Mouse (Mus musculus): Measurements from ENCODE around the gene Fam13c.
"Not testable (repeated sequence)": the region's sequence is repeated elsewhere in the genome, so short reads cannot be mapped to it uniquely, and the experiment has no call there.

Gene Fam13c

DNA sequence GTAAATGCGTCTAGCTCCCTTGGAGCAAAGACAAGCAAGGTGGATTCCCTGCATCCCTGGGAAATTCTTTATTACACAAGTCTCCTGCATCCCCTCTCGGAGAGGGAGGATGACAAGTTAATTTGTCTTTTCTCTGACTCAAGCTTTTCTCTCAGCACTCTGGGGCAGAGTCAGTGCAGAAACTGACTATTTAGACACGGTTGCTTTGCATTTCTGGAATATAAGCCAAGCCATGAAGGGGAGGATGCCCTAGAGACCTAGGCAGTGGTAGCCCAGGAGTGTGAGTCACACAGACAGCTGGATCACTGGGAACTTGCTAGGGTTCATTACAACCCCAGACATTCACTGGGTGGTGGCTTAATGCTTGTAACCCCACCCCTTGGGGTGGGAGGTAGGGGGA, 13.9 kb upstream of the Fam13c start:
- H3K36me3 ChIP-seq (ENCODE audit: insufficient read depth, low read length): no peaks in the 10 kb centered on the region
- H3K4me1 ChIP-seq (replicated peaks; ENCODE audit: low read depth, low read length): peaks cover 14% of the 10 kb centered on the region
- H3K4me3 ChIP-seq (replicated peaks; ENCODE audit: low read length): no peak overlapping the region
- peaks cover 17% of the 10 kb centered on the region for H3K27me3 ChIP-seq (ENCODE audit: insufficient read depth, low read length)
- peaks cover 1% of the 10 kb centered on the region; the same call in 1 of the 2 replicates for H3K9me3 ChIP-seq (ENCODE audit: low read length)
- no peak for TF ChIP-seq POU5F1 (IDR thresholded peaks at IDR 0.05; ENCODE audit: borderline replicate concordance, low read length)
- no peak for TF ChIP-seq NANOG (IDR thresholded peaks at IDR 0.05; ENCODE audit: borderline replicate concordance, low read length)
- no peak for TF ChIP-seq CTCF (conservative IDR thresholded peaks at IDR 0.05; ENCODE audit: low read length)

- Histone ChIP-seq H3K27me3 (ENCODE audit: insufficient read depth, low read length) (peaks cover 27% of the 10 kb centered on the region), H3K4me1 (replicated peaks; ENCODE audit: low read depth, low read length) (peaks cover 21% of the 10 kb centered on the region), H3K4me3 (replicated peaks; ENCODE audit: low read length) (no peak overlapping the region), H3K9me3 (ENCODE audit: low read length) (peaks cover 17% of the 10 kb centered on the region), H3K36me3 (ENCODE audit: insufficient read depth, low read length) (no peaks in the 10 kb centered on the region)
- TF ChIP-seq POU5F1 (IDR thresholded peaks at IDR 0.05; ENCODE audit: borderline replicate concordance, low read length): no peak
- TF ChIP-seq NANOG (IDR thresholded peaks at IDR 0.05; ENCODE audit: borderline replicate concordance, low read length): no peak
- no peak for TF ChIP-seq CTCF (conservative IDR thresholded peaks at IDR 0.05; ENCODE audit: low read length)
Measured at GRCm38 (mm10) chr10:70428121-70428662, 12.1 kb upstream of the Fam13c start.

DNA sequence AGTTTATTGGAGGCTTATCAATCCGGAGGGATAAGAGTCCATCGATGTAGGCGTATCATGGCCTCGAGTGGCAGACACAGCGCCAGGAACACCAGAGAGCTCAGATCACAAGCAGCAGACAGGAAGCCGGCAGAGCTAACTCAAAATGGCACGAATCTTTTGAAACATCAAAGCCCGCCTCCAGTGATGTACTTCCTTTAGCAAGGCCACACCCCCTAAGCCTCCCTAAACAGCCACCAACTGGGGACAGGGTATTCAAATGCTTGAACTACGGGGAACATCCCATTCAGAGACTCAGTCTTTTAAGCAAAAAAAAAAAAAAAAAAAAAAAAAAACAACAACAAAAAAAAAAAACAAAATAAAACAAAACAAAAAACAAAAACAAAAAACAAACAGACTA, 10.9 kb upstream of the Fam13c start:
- H3K9me3 ChIP-seq (ENCODE audit: low read length): peaks cover 17% of the 10 kb centered on the region
- peaks cover 29% of the 10 kb centered on the region for H3K4me1 ChIP-seq (replicated peaks; ENCODE audit: low read depth, low read length)
- H3K4me3 ChIP-seq (replicated peaks; ENCODE audit: low read length): no peak overlapping the region
- H3K27me3 ChIP-seq (ENCODE audit: insufficient read depth, low read length): peaks cover 27% of the 10 kb centered on the region
- TF ChIP-seq NANOG (IDR thresholded peaks at IDR 0.05; ENCODE audit: borderline replicate concordance, low read length) (no peak), POU5F1 (IDR thresholded peaks at IDR 0.05; ENCODE audit: borderline replicate concordance, low read length) (no peak), CTCF (conservative IDR thresholded peaks at IDR 0.05; ENCODE audit: low read length) (no peak)
- no peaks in the 10 kb centered on the region for H3K36me3 ChIP-seq (ENCODE audit: insufficient read depth, low read length)

- peaks cover 54% of the 10 kb centered on the region for H3K27me3 ChIP-seq (ENCODE audit: insufficient read depth, low read length)
- peaks cover 32% of the 10 kb centered on the region for H3K4me1 ChIP-seq (replicated peaks; ENCODE audit: low read depth, low read length)
- TF ChIP-seq CTCF (conservative IDR thresholded peaks at IDR 0.05; ENCODE audit: low read length) (no peak), NANOG (IDR thresholded peaks at IDR 0.05; ENCODE audit: borderline replicate concordance, low read length) (peak; percentile 100)
- no peaks in the 10 kb centered on the region for H3K36me3 ChIP-seq (ENCODE audit: insufficient read depth, low read length)
- H3K4me3 ChIP-seq (replicated peaks; ENCODE audit: low read length): no peak overlapping the region
- H3K9me3 ChIP-seq (ENCODE audit: low read length): peaks cover 28% of the 10 kb centered on the region
Measured at GRCm38 (mm10) chr10:70433334-70433733, 6.9 kb upstream of the Fam13c start.

- Histone ChIP-seq H3K4me1 (replicated peaks; ENCODE audit: low read depth, low read length) (peaks cover 33% of the 10 kb centered on the region), H3K4me3 (replicated peaks; ENCODE audit: low read length) (0 out of 2 replicates have a peak overlapping the region, but pooled peaks have one; percentile 17), H3K9me3 (ENCODE audit: low read length) (peaks cover 28% of the 10 kb centered on the region), H3K27me3 (ENCODE audit: insufficient read depth, low read length) (peaks cover 56% of the 10 kb centered on the region)
- H3K36me3 ChIP-seq (ENCODE audit: insufficient read depth, low read length): not testable (repeated sequence)
Measured at GRCm38 (mm10) chr10:70433736-70434135, 6.5 kb upstream of the Fam13c start.

DNA sequence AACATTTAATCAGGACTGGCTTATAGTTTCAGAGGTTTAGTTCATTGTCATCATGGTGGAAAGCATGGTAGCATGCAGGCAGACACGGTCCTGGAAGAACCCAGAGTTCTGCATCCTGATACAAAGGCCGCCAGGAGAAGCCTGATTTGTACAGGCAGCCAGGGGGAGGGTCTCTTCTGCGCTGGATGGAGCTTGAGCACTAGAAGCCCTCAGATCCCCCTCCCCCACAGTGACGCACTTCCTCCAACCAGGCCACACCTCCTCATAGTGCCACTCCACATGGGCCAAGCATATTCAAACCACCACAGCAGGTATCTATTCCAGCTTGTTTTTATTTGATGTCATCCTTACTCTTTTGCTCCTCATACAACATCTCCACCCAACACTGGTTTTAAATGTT, 3.6 kb upstream of the Fam13c start:
- TF ChIP-seq CTCF (conservative IDR thresholded peaks at IDR 0.05; ENCODE audit: low read length) (no peak), POU5F1 (IDR thresholded peaks at IDR 0.05; ENCODE audit: borderline replicate concordance, low read length) (no peak), NANOG (IDR thresholded peaks at IDR 0.05; ENCODE audit: borderline replicate concordance, low read length) (no peak)
- peaks cover 43% of the 10 kb centered on the region for H3K27me3 ChIP-seq (ENCODE audit: insufficient read depth, low read length)
- no peaks in the 10 kb centered on the region for H3K36me3 ChIP-seq (ENCODE audit: insufficient read depth, low read length)

GRCm38 (mm10) chr10:70437289-70437688, 3.0 kb upstream of the Fam13c start:
- Histone ChIP-seq H3K9me3 (ENCODE audit: low read length) (peaks cover 17% of the 10 kb centered on the region), H3K27me3 (ENCODE audit: insufficient read depth, low read length) (peaks cover 42% of the 10 kb centered on the region), H3K4me1 (replicated peaks; ENCODE audit: low read depth, low read length) (peaks cover 49% of the 10 kb centered on the region), H3K36me3 (ENCODE audit: insufficient read depth, low read length) (no peaks in the 10 kb centered on the region), H3K4me3 (replicated peaks; ENCODE audit: low read length) (no peak overlapping the region)
- TF ChIP-seq POU5F1 (IDR thresholded peaks at IDR 0.05; ENCODE audit: borderline replicate concordance, low read length) (no peak), NANOG (IDR thresholded peaks at IDR 0.05; ENCODE audit: borderline replicate concordance, low read length) (no peak), CTCF (conservative IDR thresholded peaks at IDR 0.05; ENCODE audit: low read length) (no peak)

More for the DNA sequence above, 3.6 kb upstream of the Fam13c start:
- Histone ChIP-seq H3K4me3 (replicated peaks; ENCODE audit: low read length) (no peak overlapping the region), H3K9me3 (ENCODE audit: low read length) (peaks cover 24% of the 10 kb centered on the region), H3K4me1 (replicated peaks; ENCODE audit: low read depth, low read length) (peaks cover 43% of the 10 kb centered on the region)

- peaks cover 57% of the 10 kb centered on the region for H3K4me1 ChIP-seq (replicated peaks; ENCODE audit: low read depth, low read length)
- peaks cover 8% of the 10 kb centered on the region; the same call in 1 of the 2 replicates for H3K36me3 ChIP-seq (ENCODE audit: insufficient read depth, low read length)
- H3K9me3 ChIP-seq (ENCODE audit: low read length): peaks cover 11% of the 10 kb centered on the region
- TF ChIP-seq POU5F1 (IDR thresholded peaks at IDR 0.05; ENCODE audit: borderline replicate concordance, low read length) (no peak), CTCF (conservative IDR thresholded peaks at IDR 0.05; ENCODE audit: low read length) (no peak), NANOG (IDR thresholded peaks at IDR 0.05; ENCODE audit: borderline replicate concordance, low read length) (no peak)
- peaks cover 33% of the 10 kb centered on the region for H3K27me3 ChIP-seq (ENCODE audit: insufficient read depth, low read length)
- H3K4me3 ChIP-seq (replicated peaks; ENCODE audit: low read length): peak overlapping the region; percentile 82
Measured at GRCm38 (mm10) chr10:70440639-70441461, 569 bp downstream of the Fam13c start.

Measured in E14TG2a.4 (cell line).